Mouse (Mus musculus) midbrain, embryonic 15.5 days (tissue): ENCODE results near the gene Ajap1. TPM values are rescaled to one million over a fixed set of nuclear protein-coding genes. Genes with fewer than 3 reads are reported as not detected.

Experiments
- ATAC-seq: fragments of 200-750 bp; cut with Nextera tagmentation; replicated peaks from 2 replicates; pipeline ENCODE4 v1.8.0; 2017; ENCODE audit warnings: moderate TSS enrichment
- H3K27ac ChIP-seq: fragments of 300-500 bp; sonication (generic); 2 replicates; pipeline ENCODE4 v1.5.1; 2015; ENCODE audit warnings: mild to moderate bottlenecking, inconsistent platforms
- H3K27me3 ChIP-seq: fragments of 300-500 bp; sonication (generic); replicated peaks from 2 replicates; pipeline ENCODE4 v1.6.1; 2015; ENCODE audit warnings: inconsistent platforms
- H3K36me3 ChIP-seq: fragments of 300-500 bp; sonication (generic); replicated peaks from 2 replicates; pipeline ENCODE4 v1.6.1; 2015; ENCODE audit warnings: inconsistent platforms
- H3K4me1 ChIP-seq: fragments of 300-500 bp; sonication (generic); 2 replicates; pipeline ENCODE4 v1.6.1; 2015; ENCODE audit warnings: inconsistent platforms
- H3K4me2 ChIP-seq: fragments of 300-500 bp; sonication (generic); 2 replicates; pipeline ENCODE4 v1.6.1; 2015; ENCODE audit warnings: inconsistent platforms, mild to moderate bottlenecking, moderate library complexity
- H3K4me3 ChIP-seq: fragments of 300-500 bp; sonication (generic); 2 replicates; pipeline ENCODE4 v1.5.1; 2015; ENCODE audit warnings: mild to moderate bottlenecking, inconsistent platforms
- H3K9ac ChIP-seq: fragments of 300-500 bp; sonication (generic); 2 replicates; pipeline ENCODE4 v1.6.1; 2015; ENCODE audit warnings: mild to moderate bottlenecking, inconsistent platforms
- H3K9me3 ChIP-seq: fragments of 300-500 bp; sonication (generic); 2 replicates; pipeline ENCODE4 v1.6.1; 2016; ENCODE audit warnings: inconsistent platforms
- WGBS: fragments of 180-500 bp; shearing (Covaris S2); methylation state at CpG from one replicate; pipeline ENCODE4 v1.1.7; 2015; ENCODE audit warnings: mixed read lengths; 5-methylcytosine and 5-hydroxymethylcytosine counted together
- polyA plus RNA-seq: library from polyadenylated mRNA; unstranded; fragments of >200 nt; fragmentation: Nextera tagmentation; extraction: Ambion mirVana; gene quantifications from 2 replicates; pipeline ENCODE4 v1.2.1, GENCODE M21; 2015

Ajap1 gene
- polyA plus RNA-seq, 1 experiment from 2014 or later = 13.2 TPM

GRCm38 (mm10) chr4:153439031-153439430, 43.6 kb downstream of the Ajap1 start:
- no peak overlapping the region for H3K9ac ChIP-seq

GRCm38 (mm10) chr4:153437196-153437595, 45.4 kb downstream of the Ajap1 start:
- Histone ChIP-seq H3K9ac (no peak overlapping the region), H3K27me3 (0 out of 2 replicates have a peak, but pooled peaks cover 2% of the 10 kb centered on the region), H3K36me3 (no peaks in the 10 kb centered on the region), H3K9me3 (no peaks in the 10 kb centered on the region), H3K27ac (peak overlapping the region; percentile 35; the same call in 1 of the 2 replicates), H3K4me2 (no peak overlapping the region), H3K4me1 (peaks cover 47% of the 10 kb centered on the region), H3K4me3 (no peak overlapping the region)
- WGBS = 62% methylated on average over 9 of the region's 9 CpGs
- no peak for ATAC-seq

More at GRCm38 (mm10) chr4:153439031-153439430, 43.6 kb downstream of the Ajap1 start:
- Histone ChIP-seq H3K9me3 (no peaks in the 10 kb centered on the region), H3K27me3 (0 out of 2 replicates have a peak, but pooled peaks cover 2% of the 10 kb centered on the region), H3K4me3 (no peak overlapping the region), H3K4me2 (0 out of 2 replicates have a peak overlapping the region, but pooled peaks have one; percentile 14), H3K27ac (peak overlapping the region; percentile 39; the same call in 1 of the 2 replicates), H3K36me3 (no peaks in the 10 kb centered on the region), H3K4me1 (peaks cover 47% of the 10 kb centered on the region)
- 25% methylated on average over 12 of the region's 12 CpGs for WGBS
- ATAC-seq = no peak; the same call in 1 of the 2 replicates

GRCm38 (mm10) chr4:153435917-153436316, 46.7 kb downstream of the Ajap1 start:
- peak; percentile 65 for ATAC-seq
- no peak overlapping the region for H3K4me2 ChIP-seq
- H3K36me3 ChIP-seq = no peaks in the 10 kb centered on the region
- 0 out of 2 replicates have a peak, but pooled peaks cover 2% of the 10 kb centered on the region for H3K27me3 ChIP-seq
- H3K9ac ChIP-seq = no peak overlapping the region
- H3K4me1 ChIP-seq = peaks cover 47% of the 10 kb centered on the region
- H3K4me3 ChIP-seq = no peak overlapping the region
- no peaks in the 10 kb centered on the region for H3K9me3 ChIP-seq
- H3K27ac ChIP-seq = peak overlapping the region; percentile 63
- WGBS = 51% methylated on average over 5 of the region's 5 CpGs

GRCm38 (mm10) chr4:153429971-153430370, 52.6 kb downstream of the Ajap1 start:
- Histone ChIP-seq H3K9ac (no peak overlapping the region), H3K4me2 (no peak overlapping the region), H3K27ac (no peak overlapping the region), H3K36me3 (peaks cover 5% of the 10 kb centered on the region; the same call in 1 of the 2 replicates), H3K4me3 (no peak overlapping the region), H3K9me3 (no peaks in the 10 kb centered on the region), H3K4me1 (peaks cover 5% of the 10 kb centered on the region; the same call in 1 of the 2 replicates), H3K27me3 (no peaks in the 10 kb centered on the region)
- no peak for ATAC-seq
- 92% methylated on average over 2 of the region's 2 CpGs for WGBS

- H3K27me3 ChIP-seq = no peaks in the 10 kb centered on the region
- ATAC-seq = no peak
- no peak overlapping the region for H3K9ac ChIP-seq
- H3K4me2 ChIP-seq = no peak overlapping the region
- H3K4me1 ChIP-seq = 0 out of 2 replicates have a peak, but pooled peaks cover 4% of the 10 kb centered on the region
- H3K27ac ChIP-seq = no peak overlapping the region
- H3K4me3 ChIP-seq = no peak overlapping the region
- no peaks in the 10 kb centered on the region for H3K9me3 ChIP-seq
- WGBS = 74% methylated on average over 16 of the region's 16 CpGs
- peaks cover 5% of the 10 kb centered on the region; the same call in 1 of the 2 replicates for H3K36me3 ChIP-seq
Observed at GRCm38 (mm10) chr4:153425961-153426656, 56.5 kb downstream of the Ajap1 start.

GRCm38 (mm10) chr4:153424324-153424723, 58.3 kb downstream of the Ajap1 start:
- H3K27ac ChIP-seq = no peak overlapping the region
- no peaks in the 10 kb centered on the region for H3K36me3 ChIP-seq
- no peak for ATAC-seq
- H3K4me3 ChIP-seq = no peak overlapping the region
- 80% methylated on average over 10 of the region's 10 CpGs for WGBS
- H3K9me3 ChIP-seq = no peaks in the 10 kb centered on the region
- no peaks in the 10 kb centered on the region for H3K27me3 ChIP-seq
- H3K4me1 ChIP-seq = 0 out of 2 replicates have a peak, but pooled peaks cover 4% of the 10 kb centered on the region
- no peak overlapping the region for H3K4me2 ChIP-seq
- no peak overlapping the region for H3K9ac ChIP-seq

GRCm38 (mm10) chr4:153417926-153418325, 64.7 kb downstream of the Ajap1 start:
- Histone ChIP-seq H3K9me3 (no peaks in the 10 kb centered on the region), H3K9ac (no peak overlapping the region)
- no peak for ATAC-seq

GRCm38 (mm10) chr4:153417164-153417896, 65.3 kb downstream of the Ajap1 start:
- 5% methylated on average over 23 of the region's 23 CpGs for WGBS
- Histone ChIP-seq H3K27me3 (no peaks in the 10 kb centered on the region), H3K4me2 (peak overlapping the region; percentile 41), H3K4me1 (peaks cover 17% of the 10 kb centered on the region), H3K4me3 (peak overlapping the region; percentile 21), H3K27ac (no peak overlapping the region), H3K36me3 (no peaks in the 10 kb centered on the region), H3K9me3 (no peaks in the 10 kb centered on the region), H3K9ac (no peak overlapping the region)
- peak; percentile 67; the same call in 1 of the 2 replicates for ATAC-seq

More at GRCm38 (mm10) chr4:153417926-153418325, 64.7 kb downstream of the Ajap1 start:
- WGBS = 2% methylated on average over 11 of the region's 12 CpGs
- Histone ChIP-seq H3K27ac (no peak overlapping the region), H3K27me3 (no peaks in the 10 kb centered on the region), H3K4me1 (peaks cover 17% of the 10 kb centered on the region), H3K4me3 (no peak overlapping the region), H3K4me2 (peak overlapping the region; percentile 41; the same call in 1 of the 2 replicates), H3K36me3 (no peaks in the 10 kb centered on the region)

GRCm38 (mm10) chr4:153416111-153416510, 66.5 kb downstream of the Ajap1 start:
- no peak for ATAC-seq
- WGBS = 83% methylated on average over 9 of the region's 9 CpGs

GRCm38 (mm10) chr4:153398421-153398820, 84.2 kb downstream of the Ajap1 start:
- H3K27ac ChIP-seq = no peak overlapping the region
- ATAC-seq = no peak
- H3K4me3 ChIP-seq = no peak overlapping the region
- no peaks in the 10 kb centered on the region for H3K9me3 ChIP-seq
- H3K36me3 ChIP-seq = no peaks in the 10 kb centered on the region
- H3K4me1 ChIP-seq = peaks cover 6% of the 10 kb centered on the region; the same call in 1 of the 2 replicates
- no peaks in the 10 kb centered on the region for H3K27me3 ChIP-seq
- WGBS = 93% methylated on average over 8 of the region's 8 CpGs
- H3K4me2 ChIP-seq = no peak overlapping the region
- no peak overlapping the region for H3K9ac ChIP-seq

More at GRCm38 (mm10) chr4:153416111-153416510, 66.5 kb downstream of the Ajap1 start:
- Histone ChIP-seq H3K9ac (no peak overlapping the region), H3K27ac (no peak overlapping the region), H3K4me1 (peaks cover 17% of the 10 kb centered on the region), H3K9me3 (no peaks in the 10 kb centered on the region), H3K27me3 (no peaks in the 10 kb centered on the region), H3K4me2 (no peak overlapping the region), H3K4me3 (no peak overlapping the region), H3K36me3 (no peaks in the 10 kb centered on the region)

GRCm38 (mm10) chr4:153387478-153387877, 95.1 kb downstream of the Ajap1 start:
- ATAC-seq = no peak
- Histone ChIP-seq H3K9me3 (no peaks in the 10 kb centered on the region), H3K4me2 (no peak overlapping the region), H3K27me3 (no peaks in the 10 kb centered on the region), H3K9ac (no peak overlapping the region), H3K36me3 (no peaks in the 10 kb centered on the region), H3K4me3 (no peak overlapping the region), H3K27ac (no peak overlapping the region), H3K4me1 (peaks cover 6% of the 10 kb centered on the region)
- 91% methylated on average over 12 of the region's 12 CpGs for WGBS

- WGBS = 49% methylated on average over 7 of the region's 7 CpGs
Observed at GRCm38 (mm10) chr4:153381433-153381832, 101.2 kb downstream of the Ajap1 start.

More at GRCm38 (mm10) chr4:153381433-153381832, 101.2 kb downstream of the Ajap1 start:
- H3K27me3 ChIP-seq = no peaks in the 10 kb centered on the region
- no peak overlapping the region for H3K4me3 ChIP-seq
- H3K9ac ChIP-seq = no peak overlapping the region
- no peak overlapping the region for H3K4me2 ChIP-seq
- H3K27ac ChIP-seq = no peak overlapping the region
- H3K36me3 ChIP-seq = no peaks in the 10 kb centered on the region
- H3K4me1 ChIP-seq = peaks cover 14% of the 10 kb centered on the region
- no peaks in the 10 kb centered on the region for H3K9me3 ChIP-seq
- ATAC-seq = no peak
